Mouse (Mus musculus) testis, adult 2 months (tissue): ENCODE data around the gene Gm4871. TPM values are rescaled to one million over a fixed set of nuclear protein-coding genes. Genes with fewer than 3 reads are reported as not detected.
"Not testable (repeated sequence)": the region's sequence is repeated elsewhere in the genome, so short reads cannot be mapped to it uniquely, and the experiment has no call there.

Experiments
- H3K27ac ChIP-seq: fragments of 200-500 bp; 2 replicates; pipeline ENCODE4 v1.5.1; 2012; ENCODE audit warnings: low read depth, low read length; ENCODE audit not compliant: control insufficient read depth, insufficient read depth
- H3K27me3 ChIP-seq: fragments of 200-500 bp; 2 replicates; pipeline ENCODE4 v1.6.1; 2012; ENCODE audit warnings: mild to moderate bottlenecking, low read length, moderate library complexity; ENCODE audit not compliant: control insufficient read depth, insufficient read depth
- H3K36me3 ChIP-seq: fragments of 200-500 bp; 2 replicates; pipeline ENCODE4 v1.6.1; 2012; ENCODE audit warnings: mild to moderate bottlenecking, low read length; ENCODE audit not compliant: control insufficient read depth, insufficient read depth
- H3K4me1 ChIP-seq: fragments of 200-500 bp; 2 replicates; pipeline ENCODE4 v1.6.1; 2012; ENCODE audit warnings: low read length; ENCODE audit not compliant: control insufficient read depth, insufficient read depth
- H3K4me3 ChIP-seq: fragments of 200-500 bp; 2 replicates; pipeline ENCODE4 v1.5.1; 2012; ENCODE audit warnings: low read depth, mild to moderate bottlenecking, low read length, moderate library complexity, mixed read lengths; ENCODE audit not compliant: control insufficient read depth
- CTCF ChIP-seq: fragments of 200-500 bp; IDR thresholded peaks from 2 replicates; pipeline ENCODE4 v1.5.1; 2012; ENCODE audit warnings: low read depth, mild to moderate bottlenecking, inconsistent platforms, low read length, moderate library complexity; ENCODE audit not compliant: control insufficient read depth, insufficient read depth, insufficient replicate concordance
- POLR2A ChIP-seq: fragments of 200-500 bp; IDR thresholded peaks from 2 replicates; pipeline ENCODE4 v1.6.1; 2012; ENCODE audit warnings: low read depth, mild to moderate bottlenecking, inconsistent platforms, low read length, moderate library complexity; ENCODE audit not compliant: control insufficient read depth
- polyA plus RNA-seq: library from polyadenylated mRNA; depleted of rRNA; stranded (reverse); fragments of >200 nt; gene quantifications from 2 replicates; pipeline ENCODE4 v1.2.3, GENCODE M21; 2012

Gm4871 gene
- polyA plus RNA-seq, 1 experiment = 99.6 TPM

DNA sequence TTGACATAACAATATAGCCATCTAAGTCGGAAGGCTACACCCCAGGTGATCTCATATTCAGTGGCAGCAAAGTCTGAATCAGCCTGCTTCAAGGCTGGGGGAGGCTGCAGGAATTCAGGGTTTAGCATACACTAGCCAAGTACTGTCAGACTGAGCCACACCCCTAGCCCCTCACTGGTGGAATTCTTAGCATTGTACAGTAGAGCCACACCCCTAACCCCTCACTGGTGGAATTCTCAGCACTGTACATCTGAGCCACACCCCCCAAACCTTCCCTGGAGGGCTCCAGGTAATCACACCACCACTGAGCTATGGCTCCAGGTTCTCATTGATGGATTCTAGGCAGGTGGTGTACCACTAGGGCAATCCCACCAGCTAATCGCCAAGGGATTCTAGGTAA, 27.0 kb upstream of the Gm4871 start:
- H3K27ac ChIP-seq = no peak overlapping the region
- TF ChIP-seq CTCF = no peak
- no peak for TF ChIP-seq POLR2A
- H3K4me1 ChIP-seq = peaks cover 2% of the 10 kb centered on the region
- no peaks in the 10 kb centered on the region for H3K27me3 ChIP-seq
- H3K36me3 ChIP-seq = no peaks in the 10 kb centered on the region
- no peak overlapping the region for H3K4me3 ChIP-seq

DNA sequence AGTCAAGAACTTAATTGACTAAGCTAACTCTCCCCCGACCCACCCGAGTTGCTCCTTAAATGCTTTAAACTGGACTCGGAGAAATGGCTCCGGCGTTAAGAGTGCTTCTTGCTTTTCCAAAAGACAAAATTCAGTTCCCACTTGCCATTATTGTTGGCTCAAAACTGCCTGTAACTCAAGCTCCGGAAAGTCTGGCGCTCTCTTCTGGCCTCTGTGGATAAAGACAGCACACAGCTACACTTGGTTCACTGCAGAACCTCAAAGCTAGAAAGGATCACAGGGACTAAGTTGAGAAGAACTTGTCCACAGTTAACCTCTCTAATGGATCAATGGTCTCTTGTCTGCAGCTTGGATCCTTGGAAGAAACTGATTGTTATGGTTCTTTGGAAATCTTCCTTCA, 26.2 kb upstream of the Gm4871 start:
- no peaks in the 10 kb centered on the region for H3K27me3 ChIP-seq
- no peak for TF ChIP-seq POLR2A
- TF ChIP-seq CTCF = no peak
- H3K4me1 ChIP-seq = peaks cover 2% of the 10 kb centered on the region
- no peaks in the 10 kb centered on the region for H3K36me3 ChIP-seq
- H3K27ac ChIP-seq = no peak overlapping the region
- no peak overlapping the region for H3K4me3 ChIP-seq

GRCm38 (mm10) chr5:145057907-145058306, 25.4 kb upstream of the Gm4871 start:
- H3K27me3 ChIP-seq = no peaks in the 10 kb centered on the region
- H3K4me1 ChIP-seq = peaks cover 2% of the 10 kb centered on the region
- no peak overlapping the region for H3K27ac ChIP-seq
- no peaks in the 10 kb centered on the region for H3K36me3 ChIP-seq
- TF ChIP-seq CTCF (no peak), POLR2A (no peak)
- H3K4me3 ChIP-seq = no peak overlapping the region

DNA sequence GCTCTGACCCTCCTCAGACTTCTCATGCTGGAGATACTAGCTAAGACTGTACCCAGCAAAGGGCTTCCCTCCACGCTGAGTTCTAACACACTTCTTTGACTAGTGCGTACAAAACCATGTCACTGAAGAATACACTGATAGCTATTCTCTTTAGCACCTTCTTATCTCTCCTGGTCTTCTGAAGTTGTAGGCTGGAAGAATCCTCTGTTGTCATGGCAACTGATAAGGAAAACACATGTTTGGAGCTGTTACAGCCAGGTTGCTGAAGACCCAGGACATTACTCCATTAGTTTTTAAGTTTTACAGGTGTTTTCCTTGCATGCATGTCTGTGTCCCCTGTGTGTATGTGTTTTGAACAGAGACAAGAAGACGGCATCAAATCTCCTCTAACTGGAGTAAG, 21.6 kb upstream of the Gm4871 start:
- H3K27ac ChIP-seq, H3K4me3 ChIP-seq, H3K4me1 ChIP-seq: not testable (repeated sequence)

GRCm38 (mm10) chr5:145042690-145043089, 10.1 kb upstream of the Gm4871 start, which contains the start of gene 1700018F24Rik:
Gene 1700018F24Rik, plus strand, starts transcription at chr5:145042990.
- TF ChIP-seq POLR2A = 0 out of 2 replicates have a peak, but pooled peaks have one; percentile 16
- not testable (repeated sequence) for H3K36me3 ChIP-seq, H3K4me1 ChIP-seq

More for the DNA sequence above, 21.6 kb upstream of the Gm4871 start:
- H3K36me3 ChIP-seq, H3K27me3 ChIP-seq: not testable (repeated sequence)

DNA sequence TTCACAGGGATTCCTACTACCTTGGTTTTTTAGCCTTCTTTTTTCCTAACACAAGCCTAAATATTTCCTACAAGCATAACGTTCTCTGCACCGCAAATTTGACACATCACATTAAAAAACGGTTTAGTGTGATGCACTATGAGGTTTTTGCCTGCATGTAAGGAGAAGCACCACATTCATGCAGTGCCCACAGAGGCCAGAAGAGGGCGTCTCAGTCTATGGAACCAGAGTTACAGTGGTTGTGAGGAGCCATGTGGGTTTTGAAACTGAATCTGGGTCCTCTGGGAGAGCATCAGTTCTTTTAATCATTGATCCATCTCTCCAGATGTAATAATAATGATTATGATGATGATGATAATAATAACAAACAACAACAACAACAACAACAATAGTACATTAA, 9.1 kb upstream of the Gm4871 start:
- TF ChIP-seq POLR2A (no peak), CTCF (no peak)
- Histone ChIP-seq H3K27ac (no peak overlapping the region), H3K4me1 (no peaks in the 10 kb centered on the region), H3K36me3 (no peaks in the 10 kb centered on the region), H3K4me3 (no peak overlapping the region), H3K27me3 (no peaks in the 10 kb centered on the region)

More at GRCm38 (mm10) chr5:145042690-145043089, 10.1 kb upstream of the Gm4871 start, which contains the start of gene 1700018F24Rik:
- Histone ChIP-seq H3K27ac (peak within 1 kb of the TSS; percentile 83), H3K4me3 (peak within 1 kb of the TSS; percentile 81)
- not testable (repeated sequence) for H3K27me3 ChIP-seq

- H3K4me1 ChIP-seq, H3K27ac ChIP-seq, H3K36me3 ChIP-seq, H3K27me3 ChIP-seq: not testable (repeated sequence)
- H3K4me3 ChIP-seq = peak overlapping the region; percentile 82
Measured at GRCm38 (mm10) chr5:145030476-145030875, 2.1 kb downstream of the Gm4871 start.

DNA sequence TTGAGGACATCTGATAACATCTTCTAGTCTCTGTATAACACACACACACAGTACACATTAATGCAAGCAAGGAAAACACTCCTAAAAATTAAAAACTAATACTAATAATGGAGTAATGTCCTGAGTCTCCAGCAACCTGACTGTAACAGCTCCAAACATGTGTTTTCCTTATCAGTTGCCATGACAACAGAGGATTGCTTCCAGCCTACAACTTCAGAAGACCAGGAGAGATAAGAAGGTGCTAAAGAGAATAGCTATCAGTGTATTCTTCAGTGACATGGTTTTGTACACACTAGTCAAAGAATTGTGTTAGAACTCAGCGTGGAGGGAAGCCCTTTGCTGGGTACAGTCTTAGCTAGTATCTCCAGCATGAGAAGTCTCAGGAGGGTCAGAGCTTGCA, 11.8 kb downstream of the Gm4871 start:
- H3K4me3 ChIP-seq, H3K27me3 ChIP-seq, H3K4me1 ChIP-seq, H3K36me3 ChIP-seq, H3K27ac ChIP-seq: not testable (repeated sequence)

DNA sequence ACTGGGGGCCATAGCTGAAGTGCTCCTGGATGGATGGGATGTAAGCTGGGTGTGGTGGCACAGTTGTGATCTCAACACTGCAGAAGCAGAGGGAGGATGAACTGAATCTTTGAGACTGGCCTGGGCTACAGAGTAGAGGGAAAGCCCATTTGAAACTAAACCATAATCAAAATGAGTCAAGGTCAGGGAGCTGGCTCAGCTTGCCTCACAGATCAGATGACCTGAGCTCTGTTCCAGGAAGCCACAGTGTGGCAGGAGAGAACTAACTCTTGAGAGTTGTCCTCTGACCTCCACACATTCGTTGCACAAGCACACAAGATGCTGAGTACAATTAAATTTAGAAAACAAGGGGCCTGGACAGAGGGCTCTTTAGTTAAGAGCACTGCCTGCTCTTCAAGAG, 12.3 kb downstream of the Gm4871 start:
- not testable (repeated sequence) for H3K4me3 ChIP-seq, H3K27me3 ChIP-seq, H3K36me3 ChIP-seq, H3K4me1 ChIP-seq, H3K27ac ChIP-seq

GRCm38 (mm10) chr5:145016761-145017160, 15.8 kb downstream of the Gm4871 start:
- H3K27ac ChIP-seq, H3K4me3 ChIP-seq, H3K27me3 ChIP-seq, H3K4me1 ChIP-seq, H3K36me3 ChIP-seq: not testable (repeated sequence)
